Mouse (Mus musculus) heart, adult 11 months (tissue): ENCODE results near the gene Kcnb1.
A peak's percentile ranks its signal among the peaks of the same experiment; 100 is the strongest.

Experiments used
- DNase-seq: peaks from one replicate; pipeline ENCODE4 v3.0.0; 2022

The Kcnb1 gene

DNA sequence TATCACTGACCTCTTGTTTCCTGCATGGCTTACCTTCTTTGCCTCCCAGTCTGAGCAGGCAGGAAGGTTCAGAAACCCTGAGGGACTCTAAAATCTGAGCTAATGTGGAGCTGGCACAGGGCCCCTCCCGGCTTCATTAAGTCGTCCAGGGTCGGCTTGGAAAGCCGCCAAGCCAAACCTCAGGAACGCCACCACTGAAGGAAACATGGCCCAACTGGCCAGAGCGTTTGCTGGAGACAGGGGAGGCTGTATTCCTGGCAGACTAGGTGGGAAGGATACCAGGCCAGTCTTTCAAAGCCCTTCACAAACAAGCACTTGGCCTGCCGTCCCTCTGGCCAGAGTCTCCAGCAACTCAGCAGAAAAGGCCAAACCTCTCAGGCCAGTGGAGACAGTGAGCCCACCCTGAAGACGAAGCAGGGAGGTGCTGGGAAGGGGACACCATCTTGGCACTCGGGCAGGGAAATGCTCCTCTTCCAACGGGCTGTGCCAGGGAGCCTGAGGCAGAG lies 27.4 kb downstream of the Kcnb1 start:
- DNase-seq = peak; percentile 98

DNA sequence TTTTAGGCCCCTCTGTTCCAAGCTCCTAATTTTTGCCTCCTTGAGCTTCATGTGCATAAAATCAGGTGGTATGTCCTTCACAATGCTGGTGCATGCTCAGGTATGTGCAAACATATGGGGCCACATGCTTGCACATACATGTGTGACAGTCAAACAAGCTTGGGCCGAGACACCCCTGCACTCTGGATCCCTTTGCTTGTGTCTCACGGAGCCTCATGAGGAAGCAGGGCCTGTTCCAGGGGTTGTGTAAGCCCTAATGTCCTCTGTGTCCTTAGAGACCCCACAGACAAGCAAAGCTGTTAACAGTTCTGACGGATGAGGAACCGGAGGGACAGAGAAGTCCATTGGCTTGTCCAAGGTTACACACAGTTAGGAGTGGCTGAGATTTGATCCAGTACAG lies 30.2 kb downstream of the Kcnb1 start:
- peak; percentile 91 for DNase-seq

DNA sequence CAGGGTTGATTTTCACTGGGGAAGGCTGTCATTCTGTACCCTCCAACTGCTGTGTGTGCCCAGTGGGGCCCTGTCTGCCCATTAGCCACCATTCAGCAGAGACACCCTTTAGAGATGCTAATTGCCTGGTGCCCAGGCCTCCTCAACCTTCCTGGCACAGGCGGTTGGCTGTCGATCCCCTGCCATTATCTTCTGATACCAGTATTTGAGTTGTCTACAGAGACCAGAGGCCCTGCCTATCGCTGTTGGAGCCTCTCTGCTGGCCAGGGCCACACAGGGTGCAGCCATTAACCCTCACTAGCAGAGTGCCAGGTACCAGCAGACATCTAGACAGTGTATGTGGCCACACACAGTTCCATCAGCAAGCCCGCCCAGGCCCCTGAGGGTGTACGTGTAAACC lies 31.2 kb downstream of the Kcnb1 start:
- DNase-seq = no peak

DNA sequence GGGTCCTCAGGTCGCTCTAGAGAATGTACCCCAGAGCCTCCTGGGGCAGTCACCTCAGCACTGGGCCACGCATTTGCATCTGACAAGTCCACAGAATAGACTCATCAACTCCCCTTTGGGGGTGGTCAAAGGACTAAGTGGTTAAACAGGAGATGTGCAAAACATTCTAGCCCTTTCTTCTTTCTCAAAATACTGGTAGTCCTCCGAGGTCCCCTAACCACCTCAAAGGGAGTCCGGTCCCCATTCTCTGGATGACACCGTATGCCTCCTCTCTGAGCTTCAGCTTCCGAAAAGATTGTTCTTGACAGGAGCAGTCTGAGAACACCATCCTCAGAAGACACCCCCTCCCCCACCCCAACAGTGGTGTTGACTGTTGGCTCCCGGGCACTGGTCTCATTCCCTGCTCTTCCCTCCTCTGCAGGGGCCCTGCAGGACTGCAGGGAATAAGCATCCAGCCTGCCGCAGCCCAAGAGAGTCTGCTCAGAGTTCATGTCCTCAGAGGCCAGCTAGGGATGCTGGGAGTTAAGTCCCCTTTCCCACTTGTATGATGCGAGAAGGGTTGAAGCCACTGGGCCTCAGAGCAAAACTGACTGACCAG lies 33.7 kb downstream of the Kcnb1 start:
- DNase-seq = peak; percentile 92

DNA sequence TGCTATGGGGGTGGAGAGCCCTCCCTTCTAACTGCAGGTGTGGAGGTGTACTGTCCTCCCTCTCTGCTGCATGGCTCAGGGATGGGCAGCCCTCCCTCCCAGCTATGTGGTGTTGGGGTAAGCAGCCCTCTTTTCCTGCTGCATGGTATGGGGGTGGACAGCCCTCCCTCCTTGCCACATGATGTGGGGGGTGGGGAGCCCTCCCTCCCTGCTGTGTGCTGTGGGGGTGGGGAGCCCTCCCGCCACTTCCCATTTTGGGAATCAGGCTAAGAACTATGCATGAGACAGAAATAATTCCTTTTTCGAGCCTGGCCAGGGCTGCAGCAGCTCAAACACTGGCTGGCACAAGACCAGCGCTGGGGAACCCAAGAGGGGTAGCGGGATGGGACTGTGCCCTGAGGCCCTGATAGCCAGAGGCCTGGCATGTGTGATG lies 34.4 kb downstream of the Kcnb1 start:
- peak; percentile 92 for DNase-seq

DNA sequence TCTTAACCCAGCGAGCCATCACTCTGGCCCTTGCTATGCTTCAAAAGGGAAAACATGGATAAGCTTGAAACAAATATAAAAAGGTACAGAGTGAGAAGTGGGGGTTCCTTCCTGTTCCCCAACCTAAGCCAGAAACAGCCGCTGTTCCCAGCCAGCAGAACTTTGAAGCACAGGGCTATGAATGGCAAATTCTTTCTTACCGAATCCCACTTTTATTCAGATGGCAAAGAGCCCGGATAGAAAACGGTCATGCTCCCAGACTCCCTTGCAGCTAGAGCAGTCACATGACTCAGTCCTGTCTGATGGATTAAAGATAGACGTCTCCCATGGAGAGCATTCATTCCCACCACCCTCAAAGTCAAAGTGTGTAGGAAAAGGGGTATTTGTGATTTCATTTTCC lies 39.1 kb downstream of the Kcnb1 start:
- no peak for DNase-seq

DNA sequence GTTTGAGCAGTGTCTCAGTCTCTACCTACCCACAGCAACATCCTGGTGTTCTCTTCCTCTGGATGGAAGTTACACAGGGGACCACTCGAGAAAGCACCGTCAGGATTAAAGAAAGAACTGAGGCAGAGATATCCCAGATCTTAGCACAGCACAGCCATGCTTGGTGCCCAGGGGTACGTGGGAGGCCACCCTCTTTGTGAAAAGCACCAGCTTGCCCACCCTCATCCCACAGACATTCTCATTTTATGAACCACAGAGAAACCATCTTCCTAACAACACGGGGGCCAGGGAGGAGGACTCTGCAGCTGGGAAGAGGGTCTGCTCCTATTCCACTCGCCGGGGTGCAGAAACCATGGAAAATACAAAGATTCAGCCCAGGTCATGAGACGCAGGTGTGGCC lies 39.8 kb downstream of the Kcnb1 start:
- DNase-seq = no peak

DNA sequence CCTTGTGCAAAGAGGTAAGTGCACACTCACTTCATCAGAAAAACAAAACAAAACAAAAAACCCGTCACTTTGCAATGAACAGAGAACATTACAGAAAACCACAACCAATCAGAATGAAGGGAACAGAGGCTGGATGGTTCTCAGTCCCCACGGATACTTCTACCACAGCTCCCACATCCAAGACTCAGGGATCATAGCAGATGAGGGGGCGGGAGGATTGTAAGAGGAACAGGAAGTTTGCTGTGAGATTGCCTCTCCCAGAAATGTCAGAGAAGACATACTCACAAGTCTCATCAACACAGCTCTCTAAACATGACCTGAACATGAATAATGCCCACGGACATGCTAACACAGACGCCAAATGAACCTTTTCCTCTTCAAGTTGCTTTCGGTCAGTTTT lies 40.9 kb downstream of the Kcnb1 start:
- DNase-seq = no peak

DNA sequence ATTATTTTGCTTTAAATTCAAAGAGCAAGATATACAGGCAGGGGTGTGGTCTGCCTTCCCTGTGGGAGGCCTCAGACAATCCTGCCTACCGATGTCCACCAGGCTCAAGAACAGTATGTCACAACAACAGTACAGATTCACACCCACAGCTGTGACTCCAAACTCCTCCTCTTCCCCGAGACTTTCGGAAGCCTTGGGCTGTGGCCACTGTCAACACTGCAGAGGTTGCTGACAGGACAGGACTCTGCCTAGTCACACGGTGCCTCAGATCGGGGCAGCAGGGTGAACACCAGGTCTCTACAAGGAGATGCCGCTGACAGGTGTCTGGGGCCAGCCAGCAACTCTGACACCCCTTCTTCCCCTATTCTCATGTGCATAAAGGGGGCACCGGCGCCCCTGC lies 42.2 kb downstream of the Kcnb1 start:
- peak; percentile 96 for DNase-seq

DNA sequence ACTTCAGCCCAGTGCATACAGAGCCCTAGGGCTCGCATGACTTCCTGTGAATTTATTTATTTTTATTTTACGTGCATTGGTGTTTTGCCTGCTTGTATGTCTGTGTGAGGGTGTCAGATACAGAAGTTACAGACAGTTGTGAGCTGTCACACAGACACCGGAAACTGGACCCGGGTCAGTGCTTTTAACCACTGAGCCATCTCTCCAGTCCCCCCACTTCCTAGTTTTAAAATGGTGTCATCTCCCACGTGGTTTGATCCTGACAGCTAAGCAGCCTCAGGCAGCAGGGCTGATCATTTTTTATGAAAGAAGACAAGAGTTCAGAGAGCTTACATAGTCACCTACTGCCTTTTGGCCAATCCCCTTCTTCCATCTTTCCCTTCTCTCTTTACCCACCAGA lies 44.1 kb downstream of the Kcnb1 start:
- peak; percentile 86 for DNase-seq

DNA sequence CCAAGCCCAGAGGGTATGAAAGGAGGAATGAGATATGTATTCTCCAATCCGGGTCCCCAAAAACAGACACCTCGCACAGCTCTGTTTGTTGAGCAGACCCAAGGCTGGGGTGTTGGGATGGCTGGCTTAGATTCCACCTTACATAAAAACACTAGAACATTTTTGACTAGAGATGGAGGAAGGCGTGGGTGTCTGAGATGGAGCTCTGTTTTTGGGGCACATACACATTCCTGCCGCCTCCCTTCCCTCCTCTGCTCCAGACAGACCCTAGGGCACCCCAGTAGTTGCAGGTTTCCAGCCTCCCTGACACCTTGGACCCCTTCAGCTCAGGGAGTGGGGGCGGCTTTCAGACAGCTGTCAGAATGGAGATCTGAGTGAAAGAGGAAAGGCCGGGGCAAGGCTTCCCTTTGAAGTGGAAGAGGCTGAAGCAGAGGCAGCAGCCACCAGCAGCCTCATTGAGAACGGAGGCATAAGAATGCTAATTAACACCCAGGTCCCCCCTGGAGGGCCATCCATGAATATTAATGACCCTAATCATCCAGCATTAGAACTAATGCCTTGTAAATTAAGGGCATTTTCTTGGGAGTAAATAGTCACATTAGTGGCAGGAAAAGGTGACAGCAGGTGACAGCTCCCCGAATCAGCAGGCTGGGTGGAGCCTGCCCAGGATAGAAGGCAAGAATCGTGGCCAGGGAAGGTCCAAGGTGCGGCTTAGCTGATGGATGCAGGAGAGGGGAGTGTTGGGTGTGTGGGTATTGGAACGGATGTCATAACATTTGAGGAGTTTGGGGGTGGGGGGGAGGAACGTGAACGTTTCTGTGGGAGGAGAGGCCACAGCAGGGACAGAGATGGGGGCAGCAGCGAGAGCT lies 45.3 kb downstream of the Kcnb1 start:
- DNase-seq = no peak

DNA sequence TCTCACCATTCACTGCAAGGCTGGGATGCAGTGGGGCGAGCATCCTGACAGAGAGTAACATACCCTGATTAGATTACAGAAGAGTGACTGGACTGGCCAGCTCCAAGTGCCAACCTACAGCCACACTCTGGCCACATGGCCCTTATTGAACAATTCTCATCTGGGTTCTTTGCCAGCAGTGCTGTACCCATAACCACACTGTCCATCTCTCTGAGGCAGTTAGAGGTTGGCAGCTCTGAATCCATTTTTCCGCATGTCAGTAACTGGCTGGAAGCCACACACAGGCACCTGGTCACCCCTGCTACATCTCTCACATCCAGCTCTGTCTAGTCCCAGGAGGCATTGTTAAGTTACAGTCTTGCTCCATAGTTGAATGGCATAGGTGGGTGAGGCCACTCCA lies 46.0 kb downstream of the Kcnb1 start:
- peak; percentile 87 for DNase-seq

DNA sequence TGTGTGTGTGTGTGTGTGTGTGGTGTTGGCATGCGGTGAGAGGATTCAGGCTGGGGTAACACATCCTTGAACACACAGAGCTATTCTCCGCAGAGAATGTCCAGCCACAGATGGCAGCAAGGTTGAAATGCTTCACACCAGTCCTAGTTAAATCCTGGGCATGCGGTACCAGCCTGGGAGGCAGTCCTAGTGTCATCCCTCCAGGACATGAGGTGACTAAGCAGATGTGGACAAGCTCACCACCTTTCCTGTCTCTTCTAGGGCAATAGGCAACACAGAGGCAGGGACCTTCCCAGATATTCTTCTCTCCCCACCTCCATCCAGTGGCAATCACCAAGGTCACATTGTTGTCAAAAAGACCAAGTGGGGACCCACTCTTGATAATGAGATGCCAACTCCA lies 47.7 kb downstream of the Kcnb1 start:
- no peak for DNase-seq

DNA sequence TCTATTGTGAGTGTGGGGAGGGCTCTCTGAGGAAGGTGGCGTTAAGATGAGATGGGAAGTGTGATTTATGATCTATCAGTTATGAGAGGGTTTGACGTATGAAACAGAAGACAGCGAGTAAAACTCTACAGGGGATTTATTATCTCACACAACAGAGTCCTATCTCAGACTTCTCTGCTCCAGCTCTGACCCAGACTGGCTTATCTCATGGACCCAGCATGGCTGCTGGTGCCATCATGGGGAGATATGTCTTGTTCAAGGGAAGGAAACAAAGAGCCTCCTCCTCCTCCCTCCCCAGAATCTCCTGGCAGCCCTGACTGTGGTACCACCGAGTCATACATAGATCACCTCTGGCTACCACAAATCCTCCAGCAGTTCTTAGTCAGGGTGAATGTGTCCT lies 48.1 kb downstream of the Kcnb1 start:
- DNase-seq = no peak

DNA sequence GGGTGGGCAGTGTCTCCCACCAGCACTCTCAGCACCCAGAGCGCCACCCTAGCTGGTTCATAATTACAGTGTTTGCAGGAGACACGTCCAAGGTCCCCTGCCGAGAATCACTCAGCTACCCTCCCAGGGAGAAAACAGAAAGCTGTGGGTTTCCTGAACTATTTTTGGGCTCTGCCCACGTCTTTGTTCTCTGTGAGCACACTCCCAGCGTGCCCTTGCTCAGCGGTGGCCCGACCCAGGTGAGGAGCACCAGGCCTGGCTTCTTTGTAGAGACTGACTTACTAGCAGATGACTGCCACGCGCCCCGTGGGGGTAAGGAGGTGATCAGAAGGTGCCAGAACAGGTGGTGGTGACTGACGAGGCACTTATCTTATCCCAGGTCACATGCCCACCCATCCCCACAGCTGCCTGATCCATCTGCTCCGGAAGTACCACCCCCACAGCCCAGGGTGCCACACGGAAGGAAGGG lies 50.1 kb downstream of the Kcnb1 start:
- peak; percentile 94 for DNase-seq

DNA sequence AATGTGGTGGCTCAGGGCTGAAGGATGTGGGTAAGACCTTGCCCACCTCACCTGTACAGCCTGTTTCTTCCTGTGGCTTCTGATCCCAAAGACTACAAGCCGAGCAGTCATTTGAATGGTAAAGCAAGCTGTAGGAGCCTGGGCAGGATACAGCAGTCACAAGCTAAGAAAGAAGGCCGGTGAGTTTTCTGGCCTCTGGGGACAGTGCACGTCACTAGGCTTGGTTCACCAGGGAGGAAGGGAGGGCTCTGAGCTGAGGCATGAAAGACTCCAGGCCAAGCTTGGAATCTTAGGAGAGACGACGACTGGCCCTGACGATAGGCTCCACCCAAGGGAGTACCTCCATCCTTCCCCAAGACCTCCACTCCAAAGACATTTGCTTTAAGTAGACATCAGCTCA lies 51.3 kb downstream of the Kcnb1 start:
- DNase-seq = peak; percentile 95

DNA sequence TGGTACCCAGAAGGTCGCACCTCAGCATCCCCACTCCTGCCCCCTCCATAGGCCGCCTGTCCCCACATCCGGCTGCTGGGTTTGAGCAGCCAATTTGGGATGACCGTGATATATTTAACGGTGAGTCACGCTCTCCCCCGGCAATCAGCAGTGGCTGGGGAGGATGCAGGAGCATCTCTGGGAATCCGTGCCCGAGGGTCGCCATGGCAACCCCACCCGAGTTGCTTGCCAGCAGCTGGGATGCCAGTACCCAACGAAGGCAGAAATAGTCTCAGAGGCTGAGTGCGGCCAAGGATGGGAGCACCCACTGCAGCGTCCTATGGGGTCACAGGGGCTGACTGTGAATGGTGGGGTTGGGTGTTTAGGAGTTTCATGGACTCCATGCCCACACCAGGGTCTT lies 53.0 kb downstream of the Kcnb1 start:
- DNase-seq = no peak

DNA sequence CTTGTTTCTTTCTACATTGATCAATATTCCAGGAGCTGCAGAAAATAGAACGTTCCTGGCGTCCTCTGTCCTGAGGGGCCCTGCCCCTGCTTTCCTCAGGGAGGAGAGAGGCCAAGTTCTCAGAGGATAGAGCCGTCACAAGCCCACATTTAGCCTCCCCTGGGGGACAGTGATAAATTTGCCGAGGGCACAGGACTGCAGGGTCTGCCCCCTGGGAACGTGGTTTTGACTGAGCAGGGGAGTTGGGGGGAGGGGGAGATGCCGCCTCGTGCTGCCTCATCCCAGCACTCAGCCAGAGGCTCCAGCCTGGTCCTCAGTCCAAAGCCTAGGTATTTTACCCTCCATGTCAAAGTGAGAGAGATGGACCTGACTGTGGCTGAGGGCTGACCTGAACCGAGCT lies 57.9 kb downstream of the Kcnb1 start:
- DNase-seq = no peak

DNA sequence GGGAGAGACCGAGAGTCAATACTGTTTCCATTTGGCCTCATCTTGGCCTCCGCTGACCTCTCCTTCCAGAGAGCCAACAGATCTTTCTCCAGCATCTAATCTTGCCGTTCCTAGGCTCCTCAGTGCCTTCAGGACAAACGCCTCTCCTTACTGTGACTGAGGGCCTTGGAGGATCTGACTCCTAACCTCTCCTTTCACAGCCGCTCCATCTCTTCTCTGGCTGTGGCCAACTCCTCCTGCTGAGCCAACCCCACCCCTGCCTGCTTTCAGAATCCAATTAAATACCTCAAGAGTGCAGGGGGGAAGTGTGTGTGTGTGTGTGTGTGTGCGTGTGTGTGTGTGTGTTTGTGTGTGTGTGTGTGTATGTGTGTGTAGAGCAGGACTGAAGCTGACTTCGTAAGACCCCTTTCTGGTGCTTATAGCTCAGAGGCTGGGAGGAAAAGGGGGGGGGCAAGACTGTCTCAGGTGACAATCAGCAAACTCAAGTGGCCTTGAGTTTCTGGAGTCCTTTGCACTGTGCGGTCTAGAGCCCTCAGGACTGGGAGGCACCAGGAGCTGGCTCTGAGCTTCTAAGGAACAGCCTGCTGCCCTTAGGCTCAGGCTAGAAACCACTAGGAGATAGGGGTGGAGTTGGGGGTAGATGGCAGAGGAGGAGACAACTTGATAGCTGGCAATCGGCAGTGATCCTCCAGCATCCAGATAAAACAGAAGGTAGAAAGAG lies 59.7 kb downstream of the Kcnb1 start:
- DNase-seq = no peak

DNA sequence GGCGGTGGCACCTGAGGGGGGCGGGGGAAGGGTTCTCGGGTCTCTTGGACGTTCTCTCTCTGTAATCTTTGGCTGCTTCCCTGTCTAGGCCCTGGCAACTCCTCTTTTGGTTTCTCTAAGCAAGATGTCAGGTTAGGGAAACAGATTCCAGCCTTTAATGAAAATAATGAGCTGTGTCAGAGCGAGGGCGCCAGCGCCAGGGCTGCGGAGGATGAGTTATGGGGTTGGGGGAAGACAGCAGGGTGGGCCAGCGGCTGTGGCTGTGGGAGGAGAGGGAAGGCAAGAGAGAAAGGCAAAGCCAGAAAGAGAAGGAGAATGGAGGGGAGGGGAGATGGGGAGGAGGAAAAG lies 60.4 kb downstream of the Kcnb1 start:
- peak; percentile 91 for DNase-seq

DNA sequence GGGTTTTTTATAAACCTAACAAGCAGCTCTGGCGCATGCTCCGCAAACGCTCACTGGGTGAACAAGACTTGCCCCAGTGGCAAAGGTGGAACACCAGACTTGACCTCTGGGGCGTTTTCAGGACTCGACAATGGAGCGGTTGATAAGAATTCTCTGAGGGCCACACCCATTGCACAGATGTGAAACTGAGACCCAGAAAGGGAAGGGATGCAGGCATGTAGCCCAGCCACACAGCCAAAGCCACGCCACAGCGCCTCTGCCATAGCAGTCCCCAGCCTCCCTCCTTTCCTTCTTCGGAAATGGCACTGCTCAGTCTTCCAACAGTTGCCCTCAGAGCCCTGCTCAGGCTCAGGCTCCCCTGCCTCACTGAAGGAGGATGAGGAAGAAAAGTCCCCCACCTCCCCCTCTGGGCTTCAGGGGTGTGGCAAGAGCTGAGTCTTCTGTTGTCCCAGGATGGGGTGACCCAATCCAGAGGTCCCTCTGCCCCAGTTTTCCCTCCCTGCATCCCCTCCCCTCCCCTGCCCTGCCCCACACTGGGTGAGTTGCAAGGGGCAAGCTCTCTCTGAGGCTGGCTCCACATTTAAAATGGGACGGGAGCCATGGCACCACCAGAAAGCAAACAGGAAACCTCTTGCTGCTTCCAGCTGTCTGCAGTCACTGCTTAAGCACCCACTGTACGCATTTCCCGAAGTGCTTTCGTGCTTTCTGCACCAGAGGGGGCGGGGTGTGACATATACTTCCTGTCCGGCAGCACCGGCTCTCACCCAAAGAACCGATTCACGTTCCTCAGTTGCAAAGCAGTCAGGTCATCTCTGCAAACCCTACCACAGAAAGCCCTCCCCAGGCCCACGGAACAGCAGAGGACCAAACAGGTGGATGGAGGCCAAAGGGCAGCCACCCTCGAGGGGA lies 61.0 kb downstream of the Kcnb1 start:
- peak; percentile 97 for DNase-seq

DNA sequence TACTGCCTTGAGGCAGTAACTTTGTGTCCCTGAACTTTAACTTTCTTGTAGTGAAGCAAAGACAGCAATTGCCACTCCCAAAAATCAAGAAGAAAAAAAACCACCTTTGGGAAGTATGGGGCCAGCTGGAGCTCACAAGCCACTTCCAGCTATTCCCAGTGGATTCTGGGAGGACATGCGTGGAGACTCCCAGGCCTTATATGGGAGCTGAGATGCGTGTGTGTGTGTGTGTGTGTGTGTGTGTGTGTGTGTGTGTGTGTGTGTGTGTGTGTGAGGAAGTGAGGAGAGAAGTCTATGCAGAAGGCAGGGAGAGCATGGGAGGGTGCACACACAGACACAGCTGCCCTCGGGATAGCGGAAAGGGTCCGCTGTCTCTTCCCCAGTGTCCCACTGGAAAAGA lies 62.6 kb downstream of the Kcnb1 start:
- DNase-seq = peak; percentile 96

DNA sequence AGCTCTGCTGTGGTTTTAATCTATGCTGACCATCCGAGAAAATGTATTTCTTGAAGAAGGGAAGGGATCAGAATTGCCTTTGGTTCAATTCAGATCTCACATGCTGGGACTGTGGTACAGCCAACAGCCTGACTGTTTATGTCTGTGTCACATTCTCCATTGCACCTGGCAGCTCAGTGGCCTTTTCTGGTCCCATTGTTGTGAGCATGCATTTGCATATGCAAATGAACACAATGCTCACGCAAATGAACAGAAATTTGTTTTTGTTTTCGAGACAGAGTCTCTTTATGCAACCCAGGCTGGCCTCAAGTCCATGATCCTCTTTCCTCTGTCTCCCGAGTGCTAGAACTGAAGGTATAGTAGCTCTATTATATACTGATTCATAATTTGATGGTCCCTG lies 64.2 kb downstream of the Kcnb1 start:
- no peak for DNase-seq
